Mouse (Mus musculus): ENCODE data around the gene Acsm1.
"Not testable (repeated sequence)": the region's sequence is repeated elsewhere in the genome, so short reads cannot be mapped to it uniquely, and the experiment has no call there.

The Acsm1 gene

DNA sequence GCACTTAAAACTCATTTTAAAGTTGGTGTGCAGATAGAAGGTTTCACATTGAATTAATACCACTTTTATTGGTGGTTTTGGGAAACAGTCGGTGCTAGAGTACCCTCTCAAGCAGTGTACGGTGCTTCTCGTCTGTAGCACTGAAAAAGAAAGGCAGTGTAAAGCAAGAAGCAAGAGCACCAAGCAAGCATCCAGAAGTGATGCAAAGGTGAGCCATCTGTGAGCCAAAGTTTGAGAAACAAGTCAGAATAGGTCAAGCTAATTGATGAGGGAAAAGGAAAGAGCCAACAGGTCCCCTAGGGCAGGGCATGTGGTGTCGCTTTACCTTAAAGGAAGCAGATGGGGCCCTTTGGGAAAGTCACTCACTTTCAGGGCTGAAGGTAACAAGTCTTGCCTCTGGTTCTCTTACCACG is at the start of gene Acsm1:
Acsm1 (plus strand) TSS at position 363 of the 413 bp plus-strand sequence.
- no peak for DNase-seq

DNA sequence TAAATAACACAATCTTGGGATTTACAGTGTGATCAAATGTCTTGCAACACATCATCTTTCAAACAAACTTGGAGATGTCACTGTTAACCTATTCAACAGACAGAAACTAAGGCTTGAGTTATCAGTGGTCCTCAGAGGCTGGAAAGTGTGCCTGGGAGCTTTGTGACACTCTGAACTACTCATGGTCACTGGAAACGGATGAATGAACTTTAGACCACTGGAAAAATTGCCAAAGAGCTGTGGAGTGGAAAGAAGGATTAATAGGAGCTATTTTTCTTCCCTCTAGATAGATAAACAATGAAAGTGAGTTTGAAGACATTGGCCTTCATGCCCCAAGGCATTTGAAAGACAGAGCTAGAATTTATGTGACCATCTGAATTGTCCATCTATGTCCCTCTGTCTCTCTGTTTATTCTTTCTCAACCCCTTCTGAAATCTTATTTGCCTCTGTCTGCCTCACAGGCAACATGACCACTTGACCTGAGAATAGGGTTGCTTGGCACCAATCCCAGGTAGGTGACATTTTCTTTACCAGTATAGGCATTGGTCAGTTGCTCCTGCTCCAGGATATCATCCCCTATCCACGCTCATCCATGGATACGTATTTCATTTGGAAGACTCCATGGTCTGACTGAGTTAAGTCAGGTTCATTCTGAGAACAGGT is 46.9 kb upstream of the Acsm1 start:
- DNase-seq: no peak

- peak in 1 of 2 experiments; percentile 15 for DNase-seq
Observed at GRCm38 (mm10) chr7:119560452-119560835, 46.4 kb upstream of the Acsm1 start.

GRCm38 (mm10) chr7:119561441-119561840 is 45.4 kb upstream of the Acsm1 start:
- DNase-seq: no peak

GRCm38 (mm10) chr7:119562476-119562875 is 44.4 kb upstream of the Acsm1 start:
- not testable (repeated sequence) for DNase-seq

DNA sequence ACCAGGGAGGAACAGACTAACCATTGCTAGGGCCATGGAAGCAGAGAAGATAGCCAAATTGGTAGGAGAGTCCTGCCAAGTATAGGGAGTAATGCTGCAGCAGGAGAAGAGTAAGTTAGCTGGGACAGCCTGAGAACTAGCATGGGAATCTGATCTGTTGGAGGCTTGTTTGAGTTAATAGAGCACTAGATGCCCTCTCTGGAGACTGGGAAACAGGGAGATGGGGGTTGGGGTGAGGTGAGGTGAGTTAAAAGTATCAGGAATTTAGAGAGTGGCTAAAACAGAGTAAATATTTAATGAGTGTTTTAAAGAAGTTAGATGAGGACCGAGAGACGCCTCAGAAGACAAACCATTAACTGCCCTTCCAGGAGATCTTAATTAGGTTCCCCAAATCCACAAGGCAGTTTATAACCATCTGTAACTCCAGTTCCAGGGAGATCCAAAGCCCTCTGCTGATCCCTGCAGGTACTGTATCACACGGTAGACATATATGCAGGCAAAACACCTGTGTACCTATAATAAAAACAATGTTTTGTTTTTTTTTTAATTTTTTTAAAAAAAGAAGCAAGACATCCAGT is 12.2 kb upstream of the Acsm1 start:
- DNase-seq: no peak

- no peak for DNase-seq
Observed at GRCm38 (mm10) chr7:119595306-119595705, 11.5 kb upstream of the Acsm1 start.

DNA sequence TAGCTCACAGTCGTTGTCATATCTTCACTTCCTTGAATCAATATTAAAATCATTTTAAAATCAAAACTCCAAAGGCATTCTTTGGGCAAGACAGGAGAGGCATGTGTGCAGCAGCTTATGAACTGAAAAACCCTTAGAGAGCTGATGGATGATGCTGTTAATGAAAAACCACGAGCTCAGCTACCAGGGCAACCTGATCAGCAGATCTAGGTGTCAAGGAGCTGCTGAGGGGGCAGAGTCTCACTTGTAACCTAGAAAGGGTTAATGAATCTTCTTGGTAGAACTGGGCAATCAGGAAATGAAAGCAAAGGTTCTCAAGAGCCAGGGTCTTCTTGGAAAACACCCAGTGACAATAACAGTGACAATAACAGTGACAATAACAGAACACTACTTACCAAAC is 10.3 kb upstream of the Acsm1 start:
- no peak for DNase-seq

GRCm38 (mm10) chr7:119601195-119601953 is 5.5 kb upstream of the Acsm1 start:
- DNase-seq: no peak

DNA sequence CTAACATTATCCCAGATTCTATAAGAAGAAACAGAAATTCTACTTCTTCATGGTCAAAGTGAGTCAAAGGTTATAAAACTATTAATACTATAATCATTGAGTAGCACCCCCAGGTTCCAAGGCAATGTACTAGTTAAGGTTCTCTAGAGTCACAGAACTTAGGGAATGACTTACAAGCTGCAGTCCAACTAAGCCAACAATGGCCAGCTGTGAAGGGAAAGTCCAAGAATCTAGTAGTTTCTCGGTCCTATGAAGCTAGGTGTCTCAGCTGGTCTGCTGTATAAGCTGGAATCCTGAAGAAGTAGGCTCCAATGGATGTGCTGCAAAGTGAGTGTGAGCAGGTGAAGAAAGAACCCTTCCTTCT is 4.9 kb upstream of the Acsm1 start:
- no peak for DNase-seq

- DNase-seq: peak in 1 of 2 experiments; percentile 32
Observed at GRCm38 (mm10) chr7:119604903-119605483, 1.8 kb upstream of the Acsm1 start.

- DNase-seq: no peak
Observed at GRCm38 (mm10) chr7:119605926-119606663, 731 bp upstream of the Acsm1 start.

DNA sequence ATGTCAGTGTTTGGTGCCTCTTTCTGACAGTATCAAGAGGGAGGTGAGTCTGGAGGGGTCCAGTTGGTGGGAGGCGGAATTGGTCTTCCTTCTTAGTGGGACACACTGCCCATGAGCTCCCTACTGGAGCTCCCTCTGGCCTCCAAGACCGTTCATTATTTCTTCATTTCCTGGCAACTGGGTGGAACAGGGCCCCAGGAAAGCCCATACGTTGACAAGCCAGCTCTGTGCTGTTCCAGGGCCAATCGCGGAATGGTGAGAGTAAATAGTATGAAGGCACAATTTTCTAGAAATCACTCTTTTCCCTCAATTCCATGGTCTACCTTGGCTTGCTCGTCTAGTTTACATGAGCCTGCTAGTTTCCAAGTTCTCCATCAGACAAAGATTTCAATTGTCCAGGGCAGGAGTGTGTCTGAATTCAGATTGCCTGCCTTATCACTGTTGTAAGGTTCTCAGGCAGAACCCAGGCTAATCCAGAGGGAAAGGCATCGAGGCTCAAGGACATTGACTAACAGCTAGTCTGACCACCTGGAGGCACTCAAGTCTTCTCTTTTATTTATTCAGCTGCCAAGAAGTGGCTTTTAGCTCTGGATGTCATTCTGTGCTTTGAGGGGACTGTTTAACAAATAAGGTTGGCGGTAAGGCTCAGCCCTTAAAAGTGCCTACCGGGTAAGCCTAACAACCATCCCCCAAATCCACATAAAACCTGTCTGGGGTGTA is 1.1 kb downstream of the Acsm1 start:
- no peak for DNase-seq

DNA sequence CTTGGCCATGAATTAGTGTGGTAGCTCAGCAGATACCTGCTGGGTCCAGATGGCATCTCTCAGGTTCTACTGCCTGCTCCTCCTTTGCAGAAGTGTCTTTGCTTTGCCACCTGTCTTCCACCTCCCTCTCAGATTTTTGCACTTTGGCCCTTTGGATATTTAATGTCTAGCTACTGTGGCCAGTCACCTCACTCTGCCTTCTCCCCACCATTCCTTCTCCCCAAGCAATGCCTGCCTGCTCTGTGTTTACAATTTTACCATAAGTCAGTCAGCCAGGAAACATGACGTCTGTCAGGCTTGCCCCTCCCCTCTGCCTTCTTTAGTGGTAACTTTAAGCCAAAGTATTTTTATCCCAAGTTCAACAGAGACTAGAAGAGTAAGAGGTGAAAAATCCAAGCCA is 9.7 kb downstream of the Acsm1 start:
- no peak for DNase-seq

DNA sequence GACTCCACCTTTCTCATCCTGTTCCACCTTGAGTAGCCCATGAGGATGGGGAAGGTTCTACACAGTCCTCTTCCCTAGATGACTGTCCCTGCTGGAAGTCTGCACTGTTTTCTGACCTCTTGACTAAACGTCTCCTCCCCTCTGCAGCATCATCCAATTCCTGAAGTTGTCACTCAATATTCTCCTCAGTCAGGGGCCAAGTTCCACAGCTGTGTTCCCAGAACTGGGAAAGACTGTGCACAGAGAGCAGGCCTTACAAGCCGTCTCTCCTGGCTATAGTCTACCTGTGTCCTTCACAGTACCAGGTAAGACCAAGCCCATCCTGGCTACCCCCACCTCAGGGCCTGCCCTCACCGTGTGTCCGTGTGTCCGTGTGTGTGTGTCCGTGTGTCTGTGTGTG is 10.8 kb downstream of the Acsm1 start:
- DNase-seq: no peak

DNA sequence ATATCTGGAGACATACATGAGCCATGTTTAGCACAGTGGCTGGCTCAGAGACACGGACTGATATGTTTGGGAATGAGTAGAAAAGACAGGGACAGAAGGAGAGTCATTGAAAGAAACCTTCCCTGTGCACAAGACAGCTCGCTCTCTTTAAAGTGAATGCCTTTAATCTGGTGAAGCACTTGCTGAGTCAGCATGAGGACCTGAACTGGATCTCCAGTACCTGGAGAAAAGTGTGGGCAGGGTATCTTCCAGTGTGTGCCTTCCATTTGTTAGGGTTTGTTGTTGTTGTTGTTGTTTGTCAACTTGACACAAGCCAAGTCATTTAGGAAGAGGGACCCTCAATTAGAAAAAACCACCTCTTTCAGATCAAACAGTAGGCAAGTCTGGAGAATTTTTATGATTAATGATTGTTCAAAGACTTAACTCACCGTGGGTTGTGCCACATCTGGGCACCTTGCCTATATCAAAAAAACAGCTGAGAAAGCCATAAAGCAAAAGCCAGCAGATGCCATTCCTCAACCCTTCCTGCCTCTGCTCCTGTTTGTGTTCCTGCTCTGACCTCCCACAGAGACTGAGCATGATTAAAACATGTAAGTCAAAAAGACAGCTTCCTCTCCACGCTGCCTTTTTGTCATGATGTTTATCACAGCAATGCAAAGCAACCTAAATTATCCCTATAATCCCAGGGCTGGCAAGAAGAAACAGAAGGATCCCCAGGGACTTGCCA is 11.5 kb downstream of the Acsm1 start:
- no peak for DNase-seq

- DNase-seq: no peak
Observed at GRCm38 (mm10) chr7:119620157-119620556, 13.3 kb downstream of the Acsm1 start.

DNA sequence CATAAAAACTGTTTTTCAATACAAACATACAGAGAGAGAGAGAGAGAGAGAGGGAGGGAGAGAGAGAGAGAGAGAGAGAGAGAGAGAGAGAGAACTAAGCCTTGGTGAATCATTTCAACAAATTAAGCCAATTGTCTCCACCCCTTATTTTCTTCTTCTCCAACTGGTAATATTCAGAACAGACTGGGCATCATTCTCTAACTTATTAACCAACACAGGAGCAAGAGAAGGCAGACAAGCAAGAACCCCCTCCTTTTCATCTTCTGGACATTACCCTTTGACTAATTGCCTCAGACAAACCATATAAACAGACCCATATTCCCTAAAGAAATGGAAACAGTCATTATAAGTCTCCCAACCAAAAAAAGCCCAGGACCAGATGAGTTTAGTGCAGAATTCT is 31.9 kb downstream of the Acsm1 start:
- no peak for DNase-seq

DNA sequence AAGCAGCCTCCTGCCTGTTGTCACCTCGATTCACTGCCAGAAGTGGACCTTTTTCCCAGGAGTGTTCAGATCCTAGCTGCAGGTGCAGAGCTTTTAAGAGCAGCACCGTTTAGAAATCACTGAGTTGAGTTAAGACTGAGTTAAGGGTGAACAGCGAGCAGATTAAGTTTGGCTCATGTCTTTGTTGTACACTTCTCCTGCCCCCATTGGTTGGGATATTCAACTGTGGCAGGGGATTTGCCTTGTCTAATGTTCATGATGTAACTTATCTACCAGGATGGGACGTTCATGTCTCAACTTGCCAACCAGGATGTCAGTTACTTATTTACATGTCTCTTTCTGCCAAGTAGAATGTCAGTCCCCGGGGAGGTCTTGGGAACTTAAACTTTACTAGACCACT is 35.5 kb downstream of the Acsm1 start:
- DNase-seq: no peak

DNA sequence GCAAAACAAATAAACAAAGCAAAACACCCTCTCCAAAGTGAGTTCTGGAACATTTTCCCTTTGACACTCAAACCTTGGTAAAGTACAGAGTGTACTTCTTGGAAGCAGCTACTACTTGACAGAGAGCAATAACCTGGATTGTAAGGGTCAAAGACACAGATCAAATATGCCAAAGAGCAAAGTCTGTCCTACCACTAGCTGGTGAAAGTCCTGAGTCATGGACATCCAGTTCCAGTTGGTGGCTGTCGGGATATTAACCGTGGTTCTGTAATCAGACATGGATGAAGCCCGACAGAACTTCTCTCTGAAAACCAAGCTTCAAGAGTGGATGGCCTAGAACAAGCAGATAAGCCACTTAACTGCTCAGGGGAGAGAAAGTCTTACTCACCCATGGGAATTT is 61.1 kb downstream of the Acsm1 start:
- no peak for DNase-seq

GRCm38 (mm10) chr7:119670395-119670794 is 63.6 kb downstream of the Acsm1 start:
- DNase-seq: peak in 1 of 2 experiments; percentile 8

GRCm38 (mm10) chr7:119670925-119671324 is 64.1 kb downstream of the Acsm1 start:
- DNase-seq: peak; percentile 60 to 67
